Mouse (Mus musculus) limb, embryonic 11.5 days (tissue): ENCODE data around the gene Hdac4. TPM values are rescaled to one million over a fixed set of nuclear protein-coding genes. Genes with fewer than 3 reads are reported as not detected.

Experiments
- ATAC-seq: fragments of 200-750 bp; cut with Nextera tagmentation; 2 replicates; pipeline ENCODE4 v1.8.0; 2017; ENCODE audit warnings: low read depth; ENCODE audit not compliant: insufficient number of reproducible peaks, low FRiP score, low TSS enrichment
- DNase-seq: peaks from one replicate; pipeline ENCODE4 v3.0.0-alpha.2; 2015; ENCODE audit warnings: low spot score
- H3K27ac ChIP-seq: fragments of 300-500 bp; sonication (generic); replicated peaks from 2 replicates; pipeline ENCODE4 v1.5.1; 2014; ENCODE audit warnings: low read depth, mild to moderate bottlenecking, low read length
- H3K27me3 ChIP-seq: fragments of 300-500 bp; sonication (generic); 2 replicates; pipeline ENCODE4 v1.6.1; 2014; ENCODE audit warnings: mild to moderate bottlenecking, low read length, mixed read lengths; ENCODE audit not compliant: control insufficient read depth, insufficient read depth
- H3K36me3 ChIP-seq: fragments of 300-500 bp; sonication (generic); 2 replicates; pipeline ENCODE4 v1.6.1; 2014; ENCODE audit warnings: mild to moderate bottlenecking, low read length, moderate library complexity, mixed read lengths; ENCODE audit not compliant: control insufficient read depth, insufficient read depth
- H3K4me1 ChIP-seq: fragments of 300-500 bp; sonication (generic); 2 replicates; pipeline ENCODE4 v1.6.1; 2014; ENCODE audit warnings: low read length, mixed read lengths; ENCODE audit not compliant: control insufficient read depth, insufficient read depth
- H3K4me2 ChIP-seq: fragments of 300-500 bp; sonication (generic); 2 replicates; pipeline ENCODE4 v1.6.1; 2014; ENCODE audit warnings: low read depth, mild to moderate bottlenecking, moderate library complexity; ENCODE audit not compliant: severe bottlenecking
- H3K4me3 ChIP-seq: fragments of 300-500 bp; sonication (generic); 2 replicates; pipeline ENCODE4 v1.5.1; 2014; ENCODE audit warnings: low read depth, low read length
- H3K9ac ChIP-seq: fragments of 300-500 bp; sonication (generic); 2 replicates; pipeline ENCODE4 v1.6.1; 2014; ENCODE audit warnings: mild to moderate bottlenecking, low read length
- H3K9me3 ChIP-seq: fragments of 300-500 bp; sonication (generic); 2 replicates; pipeline ENCODE4 v1.6.1; 2016; ENCODE audit warnings: low read length; ENCODE audit not compliant: control insufficient read depth
- WGBS: fragments of 180-500 bp; shearing (Covaris S2); extraction: QIAGEN DNeasy Blood & Tissue Kit; methylation state at CpG from one replicate; pipeline ENCODE4 v1.1.7; 2014; 5-methylcytosine and 5-hydroxymethylcytosine counted together
- polyA plus RNA-seq: library from polyadenylated mRNA; unstranded; fragments of >200 nt; fragmentation: Nextera tagmentation; extraction: Ambion mirVana; gene quantifications from 2 replicates; pipeline ENCODE4 v1.2.1, GENCODE M21; 2014

Hdac4 gene
- polyA plus RNA-seq, 1 experiment from 2014 or later, result 24.2 TPM

DNA sequence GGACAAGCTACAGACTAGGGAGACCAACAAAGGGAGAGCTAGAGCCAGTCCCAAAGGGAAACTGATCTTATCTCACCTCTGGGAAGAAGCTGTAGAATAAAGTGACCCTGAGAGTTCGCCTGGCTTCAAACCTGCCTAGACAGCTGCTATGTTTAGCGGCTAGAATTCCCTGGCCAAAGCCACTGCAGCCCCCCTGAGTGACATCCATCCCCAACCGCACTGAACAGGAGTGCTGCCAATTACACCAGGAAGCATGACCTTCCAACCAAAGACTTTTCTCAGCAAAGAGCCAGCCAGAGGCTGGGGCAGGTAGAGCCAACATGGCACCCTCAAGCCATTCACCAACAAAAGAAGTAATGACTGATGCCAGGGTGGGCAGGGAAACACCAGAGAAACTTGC is 260.3 kb downstream of the Hdac4 start:
- ATAC-seq (no peak), DNase-seq (no peak)
- H3K27ac ChIP-seq, result no peak overlapping the region
- no peak overlapping the region for H3K4me2 ChIP-seq
- WGBS, result 86% methylated on average over 3 of the region's 3 CpGs
- no peaks in the 10 kb centered on the region for H3K9me3 ChIP-seq
- H3K4me3 ChIP-seq, result no peak overlapping the region
- H3K36me3 ChIP-seq, result peaks cover 9% of the 10 kb centered on the region
- H3K27me3 ChIP-seq, result no peaks in the 10 kb centered on the region
- no peak overlapping the region for H3K9ac ChIP-seq
- H3K4me1 ChIP-seq, result no peaks in the 10 kb centered on the region

DNA sequence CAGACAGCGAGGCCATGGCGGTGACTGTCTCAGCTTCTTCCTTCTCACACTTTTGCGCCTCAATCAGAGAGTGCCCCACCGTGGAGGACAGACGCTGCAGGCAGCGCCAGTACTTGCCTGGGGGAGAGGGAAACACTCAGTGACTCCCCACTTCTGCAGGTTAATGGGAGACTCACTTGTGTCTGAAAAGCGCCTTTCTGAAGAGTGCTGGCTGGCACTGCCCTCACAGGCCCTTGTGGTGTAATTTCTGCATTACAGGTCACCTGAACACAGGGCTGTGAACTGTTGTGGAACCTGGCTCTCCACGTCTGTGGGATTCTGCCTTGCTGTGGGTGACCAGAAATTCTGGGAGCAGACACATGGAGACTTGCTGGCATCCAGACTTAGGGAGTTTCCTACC is 261.8 kb downstream of the Hdac4 start:
- peaks cover 9% of the 10 kb centered on the region for H3K36me3 ChIP-seq

DNA sequence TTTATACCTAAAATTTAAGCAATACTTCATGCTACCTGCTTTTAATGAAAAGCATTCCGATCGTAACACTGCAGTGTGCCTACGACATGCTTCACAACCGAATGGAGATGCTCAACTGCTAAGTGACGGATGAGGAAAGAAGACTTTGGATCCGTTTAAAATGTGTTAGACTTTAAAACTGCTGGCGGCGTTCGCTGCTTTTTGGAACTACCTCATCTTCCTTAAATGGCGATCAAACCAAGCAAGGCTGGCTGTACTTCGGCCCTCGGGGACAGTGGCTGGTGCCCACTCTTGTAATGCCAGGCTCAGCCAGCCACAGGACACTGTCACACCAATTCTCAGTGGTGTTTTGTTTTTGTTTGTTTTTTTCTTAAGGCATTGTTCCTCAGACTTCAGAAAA is 263.3 kb downstream of the Hdac4 start:
- Histone ChIP-seq H3K4me1 (no peaks in the 10 kb centered on the region), H3K9ac (no peak overlapping the region), H3K4me2 (no peak overlapping the region), H3K27me3 (no peaks in the 10 kb centered on the region), H3K4me3 (no peak overlapping the region), H3K27ac (no peak overlapping the region), H3K36me3 (peaks cover 9% of the 10 kb centered on the region), H3K9me3 (no peaks in the 10 kb centered on the region)
- DNase-seq (no peak), ATAC-seq (no peak)
- WGBS, result 92% methylated on average over 12 of the region's 12 CpGs

More for the DNA sequence above, 261.8 kb downstream of the Hdac4 start:
- H3K9me3 ChIP-seq, result no peaks in the 10 kb centered on the region
- H3K27me3 ChIP-seq, result no peaks in the 10 kb centered on the region
- ATAC-seq, result no peak
- no peaks in the 10 kb centered on the region for H3K4me1 ChIP-seq
- H3K4me3 ChIP-seq, result no peak overlapping the region
- no peak overlapping the region for H3K27ac ChIP-seq
- no peak overlapping the region for H3K4me2 ChIP-seq
- no peak for DNase-seq
- WGBS, result 87% methylated on average over 8 of the region's 8 CpGs
- H3K9ac ChIP-seq, result no peak overlapping the region

DNA sequence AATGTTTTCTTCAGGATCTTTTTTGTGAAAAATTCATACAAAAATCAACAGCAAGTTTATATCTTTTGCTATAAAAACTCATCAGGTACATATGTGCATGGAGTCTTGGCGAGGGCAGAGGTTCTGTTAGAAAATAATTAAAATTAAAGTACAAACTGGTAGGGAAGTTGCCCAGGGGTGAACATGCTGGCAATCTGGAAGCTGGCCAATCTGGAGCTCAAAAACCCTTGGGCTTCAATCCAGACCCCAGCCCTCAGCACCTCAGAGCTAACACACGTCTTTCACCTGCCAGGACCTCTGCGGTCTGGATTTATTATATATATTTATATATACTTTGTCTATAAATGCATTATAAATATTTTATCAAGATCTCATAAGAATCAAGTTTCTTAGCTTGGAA is 263.7 kb downstream of the Hdac4 start:
- peaks cover 9% of the 10 kb centered on the region for H3K36me3 ChIP-seq
- no peak overlapping the region for H3K27ac ChIP-seq
- no peaks in the 10 kb centered on the region for H3K27me3 ChIP-seq
- no peak overlapping the region for H3K9ac ChIP-seq
- H3K4me1 ChIP-seq, result no peaks in the 10 kb centered on the region
- no peaks in the 10 kb centered on the region for H3K9me3 ChIP-seq
- H3K4me3 ChIP-seq, result no peak overlapping the region
- no peak for DNase-seq
- no peak for ATAC-seq
- no peak overlapping the region for H3K4me2 ChIP-seq
- 87% methylated on average over 3 of the region's 3 CpGs for WGBS

DNA sequence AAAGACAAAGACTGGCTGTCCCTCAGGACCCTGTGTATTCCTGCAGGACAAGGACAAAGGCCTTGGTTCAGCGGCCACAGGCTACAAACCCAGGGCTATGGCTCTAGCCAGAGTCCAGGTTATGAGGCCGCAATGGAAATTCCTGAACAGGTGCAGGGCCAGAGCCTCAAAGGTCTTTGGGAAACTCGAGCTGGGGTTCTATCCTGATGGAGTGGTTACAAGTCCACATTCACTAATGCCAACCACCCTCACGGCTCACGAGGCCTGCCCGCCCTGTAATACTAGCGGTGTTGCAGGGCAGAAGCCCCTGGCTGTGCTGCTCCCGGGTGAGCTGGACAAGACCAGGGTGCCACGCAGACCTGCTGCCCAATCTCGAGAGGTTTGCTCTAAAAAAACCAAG is 264.3 kb downstream of the Hdac4 start:
- ATAC-seq (no peak), DNase-seq (no peak)
- no peak overlapping the region for H3K27ac ChIP-seq
- peaks cover 9% of the 10 kb centered on the region for H3K36me3 ChIP-seq
- H3K9me3 ChIP-seq, result no peaks in the 10 kb centered on the region
- no peak overlapping the region for H3K9ac ChIP-seq
- no peaks in the 10 kb centered on the region for H3K4me1 ChIP-seq
- WGBS, result 89% methylated on average over 10 of the region's 10 CpGs
- no peak overlapping the region for H3K4me2 ChIP-seq
- no peak overlapping the region for H3K4me3 ChIP-seq
- H3K27me3 ChIP-seq, result no peaks in the 10 kb centered on the region

DNA sequence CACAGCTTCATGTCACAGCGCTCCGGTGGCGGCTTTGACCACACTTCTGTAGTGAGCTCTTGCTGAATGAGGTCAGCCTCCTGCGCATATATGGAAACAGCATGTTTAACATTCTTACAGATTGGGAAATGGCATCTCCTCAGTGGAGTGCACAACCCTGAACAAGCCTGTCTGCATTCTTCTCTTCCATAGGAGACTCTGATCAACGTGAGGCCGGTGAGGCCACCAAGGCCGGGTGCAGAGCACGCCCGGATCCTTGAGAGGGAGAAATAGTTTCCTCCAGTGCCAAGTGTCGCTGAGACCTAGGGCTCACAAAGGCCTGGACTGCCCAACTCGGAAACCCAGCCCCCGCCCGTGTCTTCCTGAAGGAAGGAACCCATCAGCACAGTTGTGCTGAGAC is 266.4 kb downstream of the Hdac4 start:
- WGBS, result 88% methylated on average over 13 of the region's 13 CpGs
- no peaks in the 10 kb centered on the region for H3K27me3 ChIP-seq
- H3K9ac ChIP-seq, result no peak overlapping the region
- no peak overlapping the region for H3K27ac ChIP-seq
- no peak overlapping the region for H3K4me2 ChIP-seq
- peaks cover 4% of the 10 kb centered on the region for H3K36me3 ChIP-seq
- no peak for ATAC-seq
- H3K4me3 ChIP-seq, result no peak overlapping the region
- no peaks in the 10 kb centered on the region for H3K9me3 ChIP-seq
- no peak for DNase-seq
- no peaks in the 10 kb centered on the region for H3K4me1 ChIP-seq

DNA sequence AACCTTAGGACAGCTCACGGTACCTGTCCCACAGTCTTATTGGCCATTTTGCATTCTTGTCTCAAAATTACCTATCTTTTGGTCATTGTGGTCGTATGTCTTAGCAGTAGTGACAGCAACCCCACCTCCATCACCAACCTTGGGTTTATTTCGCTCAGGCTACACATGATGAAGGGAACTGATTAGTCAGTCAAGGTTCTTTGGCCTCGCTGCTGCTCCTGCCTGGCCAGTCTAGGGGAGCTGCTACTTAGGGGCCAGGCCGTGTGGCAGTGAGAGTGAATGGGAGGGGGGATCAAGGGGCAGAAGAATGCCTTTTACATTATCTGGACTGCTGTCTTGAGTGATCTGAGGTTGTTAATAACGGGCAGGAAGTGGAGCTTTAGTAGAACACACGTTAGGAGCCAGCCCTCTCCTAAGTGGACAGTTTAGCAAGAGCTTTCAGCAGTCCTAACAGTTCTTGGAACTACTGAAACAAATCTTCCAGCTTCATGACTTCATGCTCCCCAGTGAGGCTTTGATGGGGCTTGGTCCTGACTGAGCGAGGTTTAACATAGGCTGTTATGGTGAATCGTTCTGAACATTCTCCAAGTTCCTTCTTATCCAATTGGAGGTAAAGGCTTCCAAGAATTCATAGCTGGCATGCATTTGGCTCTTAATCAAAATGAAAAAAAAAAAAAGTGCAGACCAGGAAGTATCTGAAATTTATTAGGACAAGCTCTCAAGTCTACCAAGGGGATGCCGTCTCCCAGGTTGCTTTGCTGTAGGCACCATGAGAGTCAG is 267.8 kb downstream of the Hdac4 start:
- Histone ChIP-seq H3K36me3 (no peaks in the 10 kb centered on the region), H3K27me3 (no peaks in the 10 kb centered on the region), H3K9ac (no peak overlapping the region), H3K4me2 (no peak overlapping the region), H3K9me3 (no peaks in the 10 kb centered on the region), H3K27ac (no peak overlapping the region), H3K4me3 (no peak overlapping the region), H3K4me1 (no peaks in the 10 kb centered on the region)
- DNase-seq (no peak), ATAC-seq (no peak)
- 80% methylated on average over 10 of the region's 10 CpGs for WGBS

DNA sequence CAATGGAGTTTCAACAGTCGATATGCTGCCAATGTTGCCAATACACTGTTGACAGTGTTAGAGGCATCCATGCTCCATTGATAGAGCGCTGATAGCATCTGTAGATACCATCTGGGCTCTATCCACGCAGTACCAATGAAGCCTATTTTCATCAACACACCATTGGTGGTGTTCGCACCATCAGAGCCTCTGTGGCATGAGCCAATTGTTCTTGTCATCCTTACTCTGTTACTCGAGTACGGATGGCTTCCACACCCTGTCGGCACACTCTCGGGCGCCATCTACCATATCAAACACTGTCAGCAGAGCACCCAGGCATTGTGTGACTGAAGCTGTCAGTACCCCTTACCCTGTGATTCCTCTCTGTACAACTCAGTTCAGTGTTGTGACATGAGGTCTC is 271.9 kb downstream of the Hdac4 start:
- H3K27ac ChIP-seq, result no peak overlapping the region
- H3K27me3 ChIP-seq, result no peaks in the 10 kb centered on the region
- no peak overlapping the region for H3K4me3 ChIP-seq
- no peaks in the 10 kb centered on the region for H3K4me1 ChIP-seq
- no peak for ATAC-seq
- no peak overlapping the region for H3K9ac ChIP-seq
- DNase-seq, result no peak
- H3K9me3 ChIP-seq, result no peaks in the 10 kb centered on the region
- 96% methylated on average over 9 of the region's 9 CpGs for WGBS
- no peaks in the 10 kb centered on the region for H3K36me3 ChIP-seq
- no peak overlapping the region for H3K4me2 ChIP-seq
